Mouse (Mus musculus) leukemia stem cell, adult 10-12 weeks (primary cell): ENCODE data around the gene Trim26. TPM values are rescaled to one million over a fixed set of nuclear protein-coding genes. Genes with fewer than 3 reads are reported as not detected.

Source experiments
- polyA plus RNA-seq: library from polyadenylated mRNA; stranded (reverse); fragments of >175 nt; gene quantifications from 2 replicates; pipeline ENCODE4 v1.2.3, GENCODE M21; 2012; ENCODE audit warnings: low replicate concordance

Trim26 gene
- polyA plus RNA-seq: 19.6 and 19.7 TPM in 2 replicates

DNA sequence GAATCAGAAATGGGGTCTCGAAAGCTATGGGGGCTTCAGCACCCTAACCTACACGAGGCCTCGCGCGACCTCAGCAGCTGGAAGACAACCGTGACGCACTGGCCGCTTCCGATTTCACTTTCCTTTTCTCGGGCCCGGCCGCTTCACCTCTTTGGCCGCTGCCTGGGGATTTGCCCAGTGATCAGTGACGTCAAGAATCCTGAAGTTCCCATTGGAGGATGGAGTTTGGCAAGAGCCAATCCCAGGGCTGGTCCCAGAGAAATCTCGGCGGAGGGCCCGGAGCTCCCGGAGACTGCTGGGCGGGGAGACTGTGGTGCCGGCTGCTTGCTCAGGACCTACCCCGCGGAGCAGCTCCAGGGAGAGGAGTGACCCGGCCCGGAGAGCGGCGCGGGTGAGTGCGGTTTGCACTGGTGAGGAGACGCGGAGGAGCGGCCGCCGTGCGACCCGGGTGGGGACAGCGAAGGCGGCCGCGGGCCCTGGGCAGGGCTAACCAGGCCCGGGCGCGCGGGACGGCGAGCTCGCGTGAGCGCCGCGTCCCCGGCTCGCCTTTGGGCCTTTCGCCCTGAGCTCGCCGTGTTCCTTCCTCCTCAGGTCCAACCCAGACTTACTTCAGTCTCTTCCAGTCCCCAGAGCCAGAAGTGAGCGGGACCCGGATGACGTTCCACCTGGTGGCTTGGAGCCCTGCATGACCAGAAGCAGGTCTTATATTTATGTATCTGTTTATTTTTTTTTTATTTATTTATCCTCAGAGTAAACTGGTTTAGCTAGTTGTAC is at the start of gene Trim26:
Trim26 (plus strand) TSS at position 261 of the 774 bp plus-strand sequence.

DNA sequence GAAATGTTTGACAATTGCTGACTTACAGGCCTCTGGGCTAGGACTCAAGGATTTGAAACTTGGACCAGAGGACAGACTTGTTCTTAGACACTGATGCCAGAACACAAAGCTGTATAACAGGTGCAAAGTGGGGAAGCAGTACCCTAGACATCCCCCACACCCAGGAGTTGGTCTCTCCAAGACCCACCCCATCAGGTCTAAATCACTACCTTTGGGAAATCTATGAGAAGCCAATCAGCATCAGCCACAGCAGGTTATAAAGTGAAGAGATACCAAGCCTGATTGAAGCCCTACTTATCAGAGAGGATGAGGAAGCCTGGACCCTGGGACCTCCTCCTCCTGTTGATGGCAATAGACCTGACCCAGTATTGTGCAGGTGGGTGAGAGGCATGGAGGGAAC is 25.1 kb upstream of the Trim26 start, which contains the start of gene H2-M10.6:
H2-M10.6 (plus strand) TSS at position 301 of the 400 bp plus-strand sequence.

DNA sequence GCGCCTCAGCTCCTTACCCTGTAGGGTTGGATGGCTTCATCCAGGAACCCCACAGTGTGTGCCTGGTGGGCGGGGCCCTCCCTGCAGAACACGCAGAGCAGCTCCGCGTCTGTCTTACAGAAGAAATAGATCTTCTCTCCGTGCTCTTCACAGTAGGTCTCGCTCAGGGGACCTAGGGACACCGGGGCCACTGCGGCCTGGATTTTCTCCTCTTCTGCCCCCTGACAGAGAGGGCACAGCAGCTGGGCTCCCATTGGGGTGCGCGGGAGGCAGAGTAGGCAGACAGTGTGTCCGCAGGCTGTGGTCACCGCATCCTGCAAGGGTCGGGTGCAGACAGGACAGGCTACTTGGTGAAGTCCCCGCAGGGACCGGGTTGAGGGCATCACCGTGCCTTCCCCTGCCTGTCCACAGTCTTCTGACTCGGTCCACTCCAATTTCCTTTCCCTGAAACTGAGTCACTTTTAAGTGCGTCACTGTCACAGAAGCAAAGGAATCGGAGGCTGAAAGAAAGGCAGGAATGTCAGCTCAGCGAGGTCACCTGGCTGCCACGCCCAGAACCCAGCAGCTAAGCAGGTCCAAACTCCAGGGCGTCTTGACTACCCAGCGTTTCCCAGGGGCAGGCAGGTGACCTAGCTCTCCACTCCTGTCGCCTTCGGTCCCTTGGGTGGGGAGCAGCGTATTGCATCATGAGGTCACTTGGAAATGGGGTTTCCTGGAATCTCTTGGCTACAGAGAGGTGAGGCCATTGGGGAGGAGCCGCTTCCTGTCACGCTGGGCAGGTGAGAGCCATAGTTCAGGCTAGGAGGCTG is 30.0 kb downstream of the Trim26 start, which contains the start of gene Trim15:
Trim15 (minus strand) TSS at position 492 of the 809 bp plus-strand sequence.

DNA sequence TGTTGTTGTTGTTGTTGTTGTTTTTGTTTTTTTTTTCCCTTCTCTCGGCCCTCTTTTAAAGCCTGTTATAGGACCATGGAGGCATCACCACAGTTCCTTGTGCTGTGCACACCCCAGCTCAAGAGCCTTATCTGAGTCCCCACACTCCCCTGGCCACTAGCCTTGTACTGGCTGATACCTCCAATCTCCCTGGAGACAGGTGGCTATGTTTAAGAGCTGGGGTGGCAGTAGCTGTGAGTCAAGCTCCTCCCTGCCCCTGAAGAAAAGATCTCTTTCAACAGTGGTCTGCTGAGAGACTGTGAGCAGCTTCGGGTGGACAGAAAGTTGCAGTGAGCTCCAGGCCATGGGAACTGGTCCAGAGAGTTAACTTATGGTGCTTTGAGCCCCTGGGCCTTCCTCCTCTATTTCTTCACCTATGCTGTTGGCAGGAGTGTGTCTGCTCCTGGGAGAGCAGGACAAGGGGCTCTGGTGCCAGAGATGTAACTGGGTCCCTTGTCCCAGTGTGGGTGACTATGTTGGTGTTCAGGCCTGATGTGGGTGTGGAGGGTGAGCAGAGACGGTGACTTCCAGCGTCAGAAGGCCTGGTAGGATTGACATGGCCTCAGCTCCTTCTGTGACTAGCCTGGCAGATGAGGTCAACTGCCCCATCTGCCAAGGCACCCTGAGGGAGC is 32.5 kb downstream of the Trim26 start, which contains the start of gene Trim10:
Trim10 (plus strand) TSS at position 291 of the 671 bp plus-strand sequence.

DNA sequence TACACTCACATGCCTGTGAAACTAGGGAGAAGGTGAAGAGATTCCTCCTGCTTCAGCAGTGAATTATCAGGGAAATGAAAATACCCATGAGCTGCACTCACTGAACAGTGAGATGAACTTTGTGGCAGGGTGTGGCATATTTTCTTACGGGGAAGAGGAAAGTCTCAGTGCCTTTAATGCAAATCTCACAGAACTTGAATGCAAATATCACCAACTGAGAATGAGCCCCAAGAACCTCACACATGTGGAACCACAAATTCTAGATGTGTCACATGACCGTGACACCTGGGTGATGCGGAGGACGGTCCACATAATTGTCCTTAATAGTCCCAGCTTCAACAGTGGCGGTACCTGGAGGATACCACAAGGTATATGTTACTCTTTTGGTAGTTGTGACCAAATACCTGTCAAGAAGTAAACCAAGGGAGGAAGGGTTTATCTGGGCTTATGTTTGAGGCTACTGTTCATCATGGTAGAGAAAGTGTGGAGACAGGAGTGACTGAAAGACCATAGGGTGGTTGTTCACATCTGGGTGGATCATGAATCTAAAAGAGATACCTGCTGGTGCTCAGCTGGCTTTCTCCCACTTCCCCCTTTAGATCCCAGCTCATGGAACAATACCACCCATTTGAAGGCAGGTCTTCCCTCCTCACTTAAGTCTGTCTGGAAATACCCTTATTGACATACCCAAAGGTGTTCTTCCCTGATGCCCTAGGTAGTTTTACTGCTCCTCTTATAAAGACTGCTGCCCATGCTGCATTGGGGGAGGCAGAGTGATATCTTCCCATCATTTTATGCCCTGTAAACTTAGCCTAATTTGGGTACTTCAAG is 53.4 kb downstream of the Trim26 start, which contains the start of gene Trim40:
Trim40 (minus strand) TSS at position 51 of the 831 bp plus-strand sequence.

DNA sequence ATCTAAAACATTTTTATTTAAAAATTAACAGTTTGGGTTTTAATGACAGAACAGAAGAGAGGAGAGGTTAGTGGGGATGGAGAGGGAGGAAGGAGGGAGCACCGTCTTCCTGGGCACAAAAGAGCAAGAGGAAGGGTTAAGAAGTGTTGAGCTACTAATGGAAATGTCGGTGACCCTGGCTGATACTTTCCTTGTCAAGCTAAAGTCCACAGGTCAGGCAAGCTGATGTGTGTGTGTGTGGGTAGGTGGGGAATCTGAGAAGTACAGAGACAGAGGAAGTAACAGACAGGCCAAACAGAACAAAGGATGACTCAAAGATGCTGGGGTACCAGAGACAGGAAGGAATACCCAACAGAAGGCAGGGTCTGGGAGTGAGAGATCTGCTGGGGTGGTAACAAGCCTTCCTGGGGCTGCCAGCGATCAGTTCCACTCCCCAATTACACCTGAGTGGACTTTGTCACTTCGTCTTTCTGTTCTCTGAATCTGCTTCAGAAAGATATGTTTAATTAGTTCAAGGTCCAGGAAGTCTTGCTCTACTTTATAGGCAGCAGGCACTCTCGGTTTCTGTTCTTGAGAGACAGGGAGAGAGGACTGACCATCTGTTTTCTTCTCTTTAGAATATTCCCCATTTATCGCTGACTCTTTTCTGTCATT is 60.7 kb downstream of the Trim26 start, which contains the start of gene Trim31:
Trim31 (plus strand) TSS at position 567 of the 654 bp plus-strand sequence.

Other genes with a start within 250 kb of the Trim26 start
- not detected in 2 replicates for gene H2-M9, start 194.5 kb upstream of the Trim26 start, polyA plus RNA-seq
- not detected in 2 replicates for gene H2-M1, start 164.9 kb upstream of the Trim26 start, polyA plus RNA-seq
- not detected in 2 replicates for gene H2-M10.5, start 64.2 kb upstream of the Trim26 start, polyA plus RNA-seq
- gene H2-M10.6, start 25.0 kb upstream of the Trim26 start, polyA plus RNA-seq: not detected in 2 replicates
- 0.34 and 0.50 TPM in 2 replicates for gene Trim15, start 30.1 kb downstream of the Trim26 start, polyA plus RNA-seq
- gene Trim10, start 32.4 kb downstream of the Trim26 start, polyA plus RNA-seq: 9.5 and 47.5 TPM in 2 replicates
- not detected in 2 replicates for gene Trim40, start 53.0 kb downstream of the Trim26 start, polyA plus RNA-seq
- not detected in 2 replicates for gene Trim31, start 61.0 kb downstream of the Trim26 start, polyA plus RNA-seq
- 0.11 TPM in 1 of 2 replicates, not detected in the other for gene Rnf39, start 105.8 kb downstream of the Trim26 start, polyA plus RNA-seq
- gene Ppp1r11, start 114.6 kb downstream of the Trim26 start, polyA plus RNA-seq: 87.0 and 326 TPM in 2 replicates
- gene Znrd1, start 121.4 kb downstream of the Trim26 start, polyA plus RNA-seq: 1.0 and 4.8 TPM in 2 replicates
- gene Znrd1as, start 121.5 kb downstream of the Trim26 start, polyA plus RNA-seq: 0.19 TPM in 1 of 2 replicates, not detected in the other
- not detected in 2 replicates for gene 2410137M14Rik, start 144.1 kb downstream of the Trim26 start, polyA plus RNA-seq
- 0.07 TPM in 1 of 2 replicates, not detected in the other for gene H2-M5, start 152.4 kb downstream of the Trim26 start, polyA plus RNA-seq
- gene Zfp57, start 164.0 kb downstream of the Trim26 start, polyA plus RNA-seq: 0.12 and 0.82 TPM in 2 replicates
- not detected in 2 replicates for gene Mog, start 186.3 kb downstream of the Trim26 start, polyA plus RNA-seq
- gene Gabbr1, start 208.8 kb downstream of the Trim26 start, polyA plus RNA-seq: 15.3 and 37.9 TPM in 2 replicates